Mouse (Mus musculus) heart, postnatal 14 days (tissue): ENCODE measurements at regions not wholly inside any gene's neighbourhood (a gene's known extent, or its start where the extent isn't known, plus 50 kb on each side); places are given as distances from the start of the nearest gene placed in this dataset.

ENCODE experiments used
- DNase-seq, 2 experiments: peaks; one replicate each; pipeline ENCODE4 v3.0.0; 2021 to 2022
- intact Hi-C: fragments of 180-260 bp; cut with DNase I; formaldehyde crosslinking; loops from one replicate; pipeline ENCODE4 v1.15.1; 2025

GRCm38 (mm10) chr17:14541035-14541434 is 153.0 kb downstream of the Thbs2 start:
- intact Hi-C loops = loop anchor here (10.0 kb wide), 1 partner anchor 154 kb away; the partner anchor contains the start of gene Thbs2
- DNase-seq = no peak

GRCm38 (mm10) chr17:14540269-14540975 is 153.6 kb downstream of the Thbs2 start:
- intact Hi-C loops = loop anchor here (10.0 kb wide), 1 partner anchor 154 kb away; the partner anchor contains the start of gene Thbs2

GRCm38 (mm10) chr17:14539651-14540050 is 154.4 kb downstream of the Thbs2 start:
- intact Hi-C loops = loop anchor here (10.0 kb wide), 1 partner anchor 155 kb away; the partner anchor contains the start of gene Thbs2
- DNase-seq = no peak

More at GRCm38 (mm10) chr17:14540269-14540975, 153.6 kb downstream of the Thbs2 start:
- DNase-seq = no peak

GRCm38 (mm10) chr17:14539191-14539590 is 154.8 kb downstream of the Thbs2 start:
- intact Hi-C loops = no loop called here

GRCm38 (mm10) chr17:14538527-14538926 is 155.5 kb downstream of the Thbs2 start:
- intact Hi-C loops = no loop called here
- no peak for DNase-seq

More at GRCm38 (mm10) chr17:14539191-14539590, 154.8 kb downstream of the Thbs2 start:
- DNase-seq = no peak

- intact Hi-C loops = no loop called here
- DNase-seq = no peak
These were observed 161.1 kb downstream of the Thbs2 start for GRCm38 (mm10) chr17:14532979-14533314.

- peak; percentile 52 to 63 for DNase-seq
- intact Hi-C loops = no loop called here
These were observed 161.6 kb downstream of the Thbs2 start for GRCm38 (mm10) chr17:14532298-14532978.

- DNase-seq = no peak
- intact Hi-C loops = no loop called here
These were observed 162.2 kb downstream of the Thbs2 start for GRCm38 (mm10) chr17:14531796-14532195.

GRCm38 (mm10) chr17:14527691-14528090 is 166.3 kb downstream of the Thbs2 start:
- intact Hi-C loops = no loop called here
- no peak for DNase-seq

- no peak for DNase-seq
- intact Hi-C loops = no loop called here
These were observed 168.8 kb downstream of the Thbs2 start for GRCm38 (mm10) chr17:14525255-14525654.

- DNase-seq = peak; percentile 65 to 79
These were observed 169.4 kb downstream of the Thbs2 start for GRCm38 (mm10) chr17:14524426-14525236.

GRCm38 (mm10) chr17:14522011-14522410 is 172.0 kb downstream of the Thbs2 start:
- peak; percentile 20 to 29 for DNase-seq
- intact Hi-C loops = no loop called here

More at GRCm38 (mm10) chr17:14524426-14525236, 169.4 kb downstream of the Thbs2 start:
- intact Hi-C loops = loop anchor here (1.0 kb wide), 1 partner anchor 381 kb away; no protein-coding TSS in a partner anchor

GRCm38 (mm10) chr17:14520565-14520964 is 173.5 kb downstream of the Thbs2 start:
- intact Hi-C loops = loop anchor here (1.0 kb wide), 2 partner anchors 232 to 288 kb away; no protein-coding TSS in a partner anchor

GRCm38 (mm10) chr17:14519367-14519766 is 174.7 kb downstream of the Thbs2 start:
- no peak for DNase-seq
- intact Hi-C loops = loop anchor here (10.0 kb wide), 1 partner anchor 385 kb away; no protein-coding TSS in a partner anchor

More at GRCm38 (mm10) chr17:14520565-14520964, 173.5 kb downstream of the Thbs2 start:
- DNase-seq = peak; percentile 70 to 83

- intact Hi-C loops = loop anchor here (10.0 kb wide), 1 partner anchor 383 kb away; no protein-coding TSS in a partner anchor
- no peak for DNase-seq
These were observed 175.8 kb downstream of the Thbs2 start for GRCm38 (mm10) chr17:14518216-14518615.

GRCm38 (mm10) chr17:14517368-14517767 is 176.7 kb downstream of the Thbs2 start:
- DNase-seq = peak; percentile 25 to 35
- intact Hi-C loops = loop anchor here (10.0 kb wide), 1 partner anchor 383 kb away; no protein-coding TSS in a partner anchor

GRCm38 (mm10) chr17:14516097-14516496 is 177.9 kb downstream of the Thbs2 start:
- DNase-seq = peak; percentile 73 to 77

GRCm38 (mm10) chr17:14513454-14513853 is 180.6 kb downstream of the Thbs2 start:
- DNase-seq = no peak
- intact Hi-C loops = loop anchor here (10.0 kb wide), 1 partner anchor 379 kb away; no protein-coding TSS in a partner anchor

More at GRCm38 (mm10) chr17:14516097-14516496, 177.9 kb downstream of the Thbs2 start:
- intact Hi-C loops = loop anchor here (1.0 to 10.0 kb wide), 2 partner anchors 228 to 381 kb away; no protein-coding TSS in a partner anchor

- no peak for DNase-seq
- intact Hi-C loops = loop anchor here (10.0 kb wide), 1 partner anchor 376 kb away; no protein-coding TSS in a partner anchor
These were observed 183.5 kb downstream of the Thbs2 start for GRCm38 (mm10) chr17:14510486-14510885.

- intact Hi-C loops = no loop called here
These were observed 186.9 kb downstream of the Thbs2 start for GRCm38 (mm10) chr17:14507111-14507510.

More at GRCm38 (mm10) chr17:14507111-14507510, 186.9 kb downstream of the Thbs2 start:
- no peak for DNase-seq
